Mouse (Mus musculus) frontal cortex, postnatal 25 days (tissue): ENCODE data around the gene 1700011L22Rik.
A peak's percentile ranks its signal among the peaks of the same experiment; 100 is the strongest.

Experiments
- DNase-seq, 2 experiments: peaks; one replicate each; pipeline ENCODE4 v3.0.0; 2022; ENCODE audit warnings: low spot score in 2 of 2

Gene 1700011L22Rik

DNA sequence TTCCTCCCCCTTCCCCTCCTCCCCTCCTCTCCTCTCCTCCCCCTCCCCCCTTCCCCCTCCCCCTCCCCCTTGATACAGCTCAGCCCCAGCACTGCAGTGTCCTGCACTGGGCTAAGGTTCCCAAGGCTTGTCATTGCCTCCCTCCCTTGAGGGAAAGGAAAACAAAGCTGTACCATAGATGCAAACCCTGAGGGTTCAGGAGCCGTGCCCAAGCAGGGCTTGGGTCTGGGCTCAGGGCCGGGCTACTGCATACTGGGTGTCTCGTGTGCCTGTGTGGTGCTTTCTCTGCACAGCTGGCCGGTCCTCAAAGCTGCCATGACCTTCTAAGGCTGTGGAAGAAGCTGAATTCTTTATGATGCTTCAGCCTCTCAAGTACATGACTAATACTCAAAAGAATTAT lies 74.8 kb downstream of the 1700011L22Rik start:
- no peak for DNase-seq

- no peak for DNase-seq
These were observed 83.1 kb downstream of the 1700011L22Rik start for GRCm38 (mm10) chr8:79165276-79165675.

- no peak for DNase-seq
These were observed 84.0 kb downstream of the 1700011L22Rik start for GRCm38 (mm10) chr8:79164336-79164735.

DNA sequence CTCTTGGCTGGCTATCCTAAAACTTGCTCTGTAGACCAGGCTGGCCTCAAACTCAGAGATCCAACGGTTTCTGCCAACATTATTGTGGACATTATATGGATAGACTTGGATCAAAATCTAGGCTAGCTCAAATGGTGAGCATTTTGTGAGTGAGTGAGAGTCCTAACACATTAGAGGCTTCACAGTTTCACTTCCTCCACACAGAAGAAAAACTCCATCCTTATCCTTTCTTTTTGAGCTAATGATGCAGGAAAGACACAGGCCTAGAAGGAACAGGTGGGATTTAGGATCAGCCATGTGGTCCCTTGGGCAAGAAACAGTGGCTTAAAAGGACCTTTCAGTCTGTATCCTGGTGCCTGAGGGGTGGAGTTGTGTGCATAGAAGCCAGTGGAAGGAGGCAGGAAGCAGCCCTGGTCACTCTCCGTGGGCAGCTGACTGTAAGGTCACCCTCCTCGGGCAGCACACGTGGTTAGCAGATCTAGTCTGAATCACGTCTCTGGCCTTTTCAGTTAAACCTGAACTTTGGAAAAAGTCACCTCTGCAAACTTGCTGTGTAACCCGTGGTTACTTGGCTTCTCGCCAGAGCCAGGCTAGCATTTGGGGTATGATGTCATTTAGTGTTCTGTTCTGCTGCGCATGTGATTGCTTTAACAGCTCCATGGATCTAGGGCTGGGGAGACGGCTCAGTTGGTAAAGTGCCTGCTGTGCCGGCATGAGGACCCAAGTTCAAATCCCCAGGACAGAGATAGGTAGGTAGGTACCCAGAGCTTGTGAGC lies 85.6 kb downstream of the 1700011L22Rik start:
- peak in 1 of 2 experiments; percentile 22 for DNase-seq

DNA sequence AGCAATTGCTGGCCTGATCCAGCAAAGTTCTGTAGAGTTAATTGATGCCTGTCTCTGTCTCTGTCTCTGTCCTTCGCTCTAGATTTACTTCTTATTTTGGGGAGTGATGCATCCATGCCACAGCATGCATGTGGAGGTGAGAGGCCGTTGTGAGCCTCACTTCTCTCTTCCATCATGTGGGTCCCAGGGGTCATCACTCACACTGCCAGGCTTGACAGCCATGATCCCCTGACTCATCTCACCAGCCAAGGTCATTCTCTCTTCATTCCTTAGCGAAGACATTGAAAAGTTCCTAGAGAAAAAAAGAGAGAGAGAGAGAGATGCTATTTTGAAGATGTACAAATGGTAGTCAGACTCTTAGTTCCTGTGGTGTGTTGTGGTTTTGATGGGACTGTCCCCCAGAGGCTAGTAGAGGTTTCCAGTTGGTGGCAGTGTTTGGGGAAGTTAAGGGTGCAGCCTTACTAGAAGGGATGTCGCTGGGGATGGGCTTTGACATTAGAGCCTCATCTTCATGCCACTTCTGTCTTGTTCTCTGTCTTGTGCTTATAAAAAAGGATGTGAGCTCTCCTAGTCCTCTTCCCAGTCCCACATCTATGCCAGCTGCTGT lies 87.1 kb downstream of the 1700011L22Rik start:
- DNase-seq, result no peak
